Mouse (Mus musculus) MEL (cell line): ENCODE data around the gene 9230102O04Rik. TPM values are rescaled to one million over a fixed set of nuclear protein-coding genes. Genes with fewer than 3 reads are reported as not detected.

Experiments used
- DNase-seq: peaks from one replicate; pipeline ENCODE4 v3.0.0; 2011; ENCODE audit warnings: low read depth, low spot score
- H3K27ac ChIP-seq: 2 replicates; pipeline ENCODE4 v1.5.1; 2012; ENCODE audit warnings: low read depth, mild to moderate bottlenecking, control low read depth, low read length, moderate library complexity; ENCODE audit not compliant: control insufficient read depth
- H3K27me3 ChIP-seq, 2 experiments: fragments of 150-350 bp in 1 of 2; sonication (generic) in 1 of 2; 2 replicates each; pipeline ENCODE4 v1.6.1; 2012; ENCODE audit warnings: low read length in 2 of 2, mild to moderate bottlenecking in 2 of 2, improper control_type of control experiment in 1 of 2, moderate library complexity in 1 of 2; ENCODE audit not compliant: insufficient read depth in 2 of 2, control insufficient read depth in 1 of 2
- H3K36me3 ChIP-seq, 2 experiments: 2 replicates each; pipeline ENCODE4 v1.6.1; 2012 to 2014; ENCODE audit warnings: low read length in 2 of 2, improper control_type of control experiment in 1 of 2, inconsistent platforms in 1 of 2, mild to moderate bottlenecking in 1 of 2; ENCODE audit not compliant: insufficient read depth in 2 of 2, control insufficient read depth in 1 of 2
- H3K4me1 ChIP-seq, 2 experiments: fragments of 150-350 bp in 1 of 2; sonication (generic) in 1 of 2; 2 replicates each; pipeline ENCODE4 v1.6.1; 2012; ENCODE audit warnings: low read length in 2 of 2, improper control_type of control experiment in 1 of 2, mild to moderate bottlenecking in 1 of 2; ENCODE audit not compliant: insufficient read depth in 2 of 2, control insufficient read depth in 1 of 2
- H3K4me3 ChIP-seq, 2 experiments: fragments of 150-350 bp in 1 of 2; sonication (generic) in 1 of 2; 2 replicates each; pipeline ENCODE4 v1.5.1; 2012; ENCODE audit warnings: low read depth in 2 of 2, low read length in 2 of 2, mild to moderate bottlenecking in 2 of 2, moderate library complexity in 2 of 2, control low read depth in 1 of 2, improper control_type of control experiment in 1 of 2; ENCODE audit not compliant: control insufficient read depth in 1 of 2, insufficient read depth in 1 of 2
- H3K79me2 ChIP-seq: 2 replicates; pipeline ENCODE4 v1.6.1; 2012; ENCODE audit warnings: mild to moderate bottlenecking, low read length, moderate library complexity; ENCODE audit not compliant: control insufficient read depth, poor library complexity, insufficient read depth
- H3K9ac ChIP-seq: 2 replicates; pipeline ENCODE4 v1.6.1; 2012; ENCODE audit warnings: low read depth, mild to moderate bottlenecking, control low read depth, low read length, moderate library complexity; ENCODE audit not compliant: control insufficient read depth, poor library complexity, severe bottlenecking
- H3K9me3 ChIP-seq: fragments of 150-350 bp; sonication (generic); replicated peaks from 2 replicates; pipeline ENCODE4 v1.6.1; 2012; ENCODE audit warnings: mild to moderate bottlenecking, low read length, improper control_type of control experiment, moderate library complexity; ENCODE audit not compliant: insufficient read depth
- CHD2 ChIP-seq: IDR thresholded peaks from 2 replicates; pipeline ENCODE4 v1.6.1; 2011; ENCODE audit warnings: low read length, improper control_type of control experiment
- EP300 ChIP-seq, 2 experiments: IDR thresholded peaks; 2 replicates each; pipeline ENCODE4 v1.6.1; 2011; ENCODE audit warnings: improper control_type of control experiment in 2 of 2, low read length in 2 of 2, low read depth in 1 of 2, mild to moderate bottlenecking in 1 of 2
- GATA1 ChIP-seq: IDR thresholded peaks from 2 replicates; pipeline ENCODE4 v1.6.1; 2011; ENCODE audit warnings: low read depth, low read length, improper control_type of control experiment
- JUND ChIP-seq: IDR thresholded peaks from 2 replicates; pipeline ENCODE4 v1.6.1; 2011; ENCODE audit warnings: low read depth, mild to moderate bottlenecking, improper control_type of control experiment, low read length
- MAFK ChIP-seq: IDR thresholded peaks from 2 replicates; pipeline ENCODE4 v1.6.1; 2011; ENCODE audit warnings: low read depth, mild to moderate bottlenecking, low read length, improper control_type of control experiment, borderline replicate concordance
- MAX ChIP-seq: IDR thresholded peaks from 2 replicates; pipeline ENCODE4 v1.6.1; 2011; ENCODE audit warnings: low read length, improper control_type of control experiment
- MXI1 ChIP-seq: IDR thresholded peaks from 2 replicates; pipeline ENCODE4 v1.6.1; 2011; ENCODE audit warnings: mild to moderate bottlenecking, low read depth, low read length, improper control_type of control experiment
- MYB ChIP-seq: IDR thresholded peaks from 2 replicates; pipeline ENCODE4 v1.6.1; 2011; ENCODE audit warnings: mild to moderate bottlenecking, low read depth, low read length, improper control_type of control experiment
- MYC ChIP-seq: IDR thresholded peaks from 2 replicates; pipeline ENCODE4 v1.6.1; 2011; ENCODE audit warnings: low read depth, mild to moderate bottlenecking, low read length, improper control_type of control experiment, moderate library complexity
- NELFE ChIP-seq: IDR thresholded peaks from 2 replicates; pipeline ENCODE4 v1.6.1; 2011; ENCODE audit warnings: low read depth, low read length, improper control_type of control experiment
- POLR2A ChIP-seq, 2 experiments: IDR thresholded peaks; 2 replicates each; pipeline ENCODE4 v1.6.1; 2011 to 2012; ENCODE audit warnings: low read length in 2 of 2, mild to moderate bottlenecking in 2 of 2, control low read depth in 1 of 2, improper control_type of control experiment in 1 of 2, low read depth in 1 of 2, moderate library complexity in 1 of 2; ENCODE audit not compliant: control insufficient read depth in 1 of 2, insufficient read depth in 1 of 2, poor library complexity in 1 of 2
- POLR2AphosphoS2 ChIP-seq: IDR thresholded peaks from 2 replicates; pipeline ENCODE4 v1.6.1; 2011; ENCODE audit warnings: low read length, improper control_type of control experiment
- POLR2AphosphoS5 ChIP-seq: IDR thresholded peaks from 2 replicates; pipeline ENCODE4 v1.6.1; 2012; ENCODE audit warnings: low read depth, borderline replicate concordance, mild to moderate bottlenecking, inconsistent platforms, low read length, moderate library complexity, mixed read lengths
- RCOR1 ChIP-seq: IDR thresholded peaks from 2 replicates; pipeline ENCODE4 v1.6.1; 2012; ENCODE audit warnings: low read depth, mild to moderate bottlenecking, inconsistent platforms, low read length, improper control_type of control experiment
- SIN3A ChIP-seq: IDR thresholded peaks from 2 replicates; pipeline ENCODE4 v1.6.1; 2012; ENCODE audit warnings: low read length, improper control_type of control experiment, inconsistent platforms
- SMC3 ChIP-seq: IDR thresholded peaks from 2 replicates; pipeline ENCODE4 v1.6.1; 2011; ENCODE audit warnings: low read depth, low read length, improper control_type of control experiment
- TBP ChIP-seq: IDR thresholded peaks from 2 replicates; pipeline ENCODE4 v1.8.0; 2011; ENCODE audit warnings: low read depth, low read length, improper control_type of control experiment
- TCF12 ChIP-seq: IDR thresholded peaks from 2 replicates; pipeline ENCODE4 v1.6.1; 2014; ENCODE audit warnings: low read depth, mild to moderate bottlenecking, inconsistent platforms, low read length, improper control_type of control experiment, moderate library complexity
- USF1 ChIP-seq: IDR thresholded peaks from 2 replicates; pipeline ENCODE4 v1.6.1; 2014; ENCODE audit warnings: low read depth, mild to moderate bottlenecking, inconsistent platforms, low read length, improper control_type of control experiment, moderate library complexity
- USF2 ChIP-seq, 2 experiments: IDR thresholded peaks; 2 replicates each; pipeline ENCODE4 v1.6.1; 2011 to 2012; ENCODE audit warnings: improper control_type of control experiment in 2 of 2, low read length in 2 of 2, borderline replicate concordance in 1 of 2, inconsistent platforms in 1 of 2, low read depth in 1 of 2, mild to moderate bottlenecking in 1 of 2; ENCODE audit not compliant: insufficient read depth in 1 of 2
- ZMIZ1 ChIP-seq: IDR thresholded peaks from 2 replicates; pipeline ENCODE4 v1.6.1; 2012; ENCODE audit warnings: low read depth, mild to moderate bottlenecking, inconsistent platforms, low read length, improper control_type of control experiment, moderate library complexity
- polyA plus RNA-seq, 2 experiments: library from polyadenylated mRNA; stranded (reverse) in 1 of 2; unstranded in 1 of 2; fragments of >175 nt in 1 of 2; fragments of >200 nt in 1 of 2; gene quantifications; 2 replicates each; pipeline versions ENCODE4 v1.2.1 to v1.2.4; 2012; ENCODE audit warnings: low replicate concordance in 2 of 2, low read depth in 1 of 2; ENCODE audit not compliant: insufficient read length in 2 of 2, insufficient read depth in 1 of 2, missing spikeins in 1 of 2
- total RNA-seq: library from RNA; depleted of rRNA; stranded (reverse); fragments of 300-350 nt; gene quantifications from 2 replicates; pipeline ENCODE4 v1.2.3, GENCODE M21; 2012

9230102O04Rik gene
- total and polyA plus RNA-seq, 3 experiments, result 0.50 to 2.4 TPM; not detected in 1

- H3K27ac ChIP-seq, result no peak overlapping the region
- no peak for DNase-seq
- no peaks in the 10 kb centered on the region for H3K4me1 ChIP-seq
- TF ChIP-seq SIN3A (no peak), TCF12 (no peak), MXI1 (no peak)
- H3K79me2 ChIP-seq, result no peaks in the 10 kb centered on the region
- H3K36me3 ChIP-seq, result no peaks in the 10 kb centered on the region
- no peak overlapping the region for H3K9ac ChIP-seq
- no peaks in the 10 kb centered on the region for H3K9me3 ChIP-seq
- no peaks in the 10 kb centered on the region; a peak in 1 of 4 replicates for H3K27me3 ChIP-seq
- H3K4me3 ChIP-seq, result no peak overlapping the region
Observed at GRCm38 (mm10) chr2:9852851-9853576, 36.3 kb downstream of the 9230102O04Rik start.

DNA sequence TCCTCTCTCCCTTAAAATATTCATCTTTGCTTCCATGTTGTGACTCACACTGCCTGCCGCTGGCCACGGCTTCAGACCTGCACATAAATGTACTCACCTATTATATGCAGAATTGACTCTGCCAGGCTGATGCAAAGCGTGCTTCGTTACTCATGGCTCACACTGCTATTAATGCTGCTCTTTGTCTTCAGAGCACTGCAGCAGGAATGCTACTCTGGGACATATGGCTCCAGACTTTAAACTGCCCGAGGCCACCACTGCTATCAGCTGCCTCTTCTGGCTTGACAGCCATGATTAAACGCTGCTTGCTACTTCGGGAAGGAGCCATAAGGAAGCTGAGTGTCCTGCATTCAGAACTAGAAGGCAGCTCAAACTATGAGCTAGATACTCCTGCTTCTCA is 54.1 kb downstream of the 9230102O04Rik start:
- Histone ChIP-seq H3K9me3 (no peaks in the 10 kb centered on the region), H3K79me2 (no peaks in the 10 kb centered on the region), H3K27ac (no peak overlapping the region), H3K36me3 (no peaks in the 10 kb centered on the region), H3K9ac (no peak overlapping the region), H3K4me3 (no peak overlapping the region), H3K27me3 (no peaks in the 10 kb centered on the region; a peak in 1 of 4 replicates), H3K4me1 (no peaks in the 10 kb centered on the region)
- TF ChIP-seq RCOR1, result no peak
- no peak for TF ChIP-seq USF1
- TF ChIP-seq NELFE, result no peak
- TF ChIP-seq POLR2AphosphoS5, result no peak
- no peak for TF ChIP-seq POLR2AphosphoS2
- no peak for TF ChIP-seq CHD2
- TF ChIP-seq SIN3A, result no peak
- TF ChIP-seq ZMIZ1, result no peak
- TF ChIP-seq MAX, result no peak
- no peak for TF ChIP-seq SMC3
- TF ChIP-seq EP300 (IDR thresholded peaks at IDR 0.05; ENCODE audit: low read depth in 1 of 2, low read length in 2 of 2), result no peak
- TF ChIP-seq JUND, result no peak
- no peak for TF ChIP-seq TBP
- no peak for TF ChIP-seq MYB
- no peak for TF ChIP-seq MYC
- TF ChIP-seq MAFK, result no peak
- no peak for TF ChIP-seq POLR2A (IDR thresholded peaks at IDR 0.05; ENCODE audit: control insufficient read depth in 1 of 2, insufficient read depth in 1 of 2, low read depth in 1 of 2, low read length in 2 of 2, poor library complexity in 1 of 2)
- no peak for TF ChIP-seq GATA1
- no peak for TF ChIP-seq USF2 (IDR thresholded peaks at IDR 0.05; ENCODE audit: borderline replicate concordance in 1 of 2, insufficient read depth in 1 of 2, low read depth in 1 of 2, low read length in 2 of 2)
- no peak for DNase-seq
